Mouse (Mus musculus) Patski (cell line): ENCODE results near the gene Atp4b. TPM values are rescaled to one million over a fixed set of nuclear protein-coding genes. Genes with fewer than 3 reads are reported as not detected.

Experiments used
- ATAC-seq: fragments of 100-300 bp; one replicate; pipeline ENCODE4 v1.8.0; 2021
- CTCF ChIA-PET: fragments of 350-600 bp; sonication (Branson Sonifier 250); formaldehyde crosslinking; loops from one replicate; lab custom pipeline; 2022; ENCODE audit warnings: inconsistent platforms; lab: Charles Lee
- POLR2A ChIA-PET: fragments of 350-600 bp; sonication (Branson Sonifier 250); formaldehyde crosslinking; loops from one replicate; lab custom pipeline; 2022; ENCODE audit warnings: antibody characterized with exemption, inconsistent platforms; lab: Charles Lee
- DNase-seq: peaks from one replicate; pipeline ENCODE4 v3.0.0-alpha.2; 2011; ENCODE audit warnings: low read depth, low spot score
- H3K27me3 ChIP-seq: fragments of 371-371 bp; one replicate; pipeline ENCODE4 v1.5.1; 2021
- CTCF ChIP-seq: fragments of 100-300 bp; IDR thresholded peaks from one replicate; pipeline ENCODE4 v1.5.1; 2021
- in situ Hi-C: fragments of 300-500 bp; cut with MboI; formaldehyde crosslinking; loops from 3 replicates; pipeline ENCODE4 v1.11.1; 2018; ENCODE audit warnings: low pct_unique_long_range_greater_than_20kb, mixed read lengths
- polyA plus RNA-seq: library from polyadenylated mRNA; unstranded; gene quantifications from one replicate; pipeline ENCODE4 v1.2.3, GENCODE M21; 2021

Atp4b gene
- polyA plus RNA-seq, 1 experiment from 2014 or later: not detected

- no peak for TF ChIP-seq CTCF
- ChIA-PET POLR2A (no interaction called here), CTCF (no interaction called here)
- no peak for DNase-seq
- in situ Hi-C loops: loop anchor here (10.0 kb wide), 1 partner anchor 339 kb away; the partner anchor contains the start of gene Cdc16
- peaks cover 27% of the 10 kb centered on the region for H3K27me3 ChIP-seq
- no peak for ATAC-seq
Measured at GRCm38 (mm10) chr8:13415879-13416278, 19.3 kb upstream of the Atp4b start.

- ATAC-seq: no peak
- in situ Hi-C loops: loop anchor here (10.0 kb wide), 1 partner anchor 341 kb away; the partner anchor contains the start of gene Cdc16
- DNase-seq: no peak
- H3K27me3 ChIP-seq: peaks cover 27% of the 10 kb centered on the region
- no peak for TF ChIP-seq CTCF
- ChIA-PET POLR2A (no interaction called here), CTCF (interaction anchor here (0.9 to 2.3 kb wide), 14 partner anchors 9 to 372 kb away, joined by 3 to 13 read pairs (median 4); partner anchors contain the start of genes Grk1 and Upf3a)
Measured at GRCm38 (mm10) chr8:13413823-13414390, 17.3 kb upstream of the Atp4b start.

GRCm38 (mm10) chr8:13412891-13413558, 16.4 kb upstream of the Atp4b start:
- ChIA-PET CTCF (interaction anchor here (1.0 to 2.3 kb wide), 17 partner anchors 8 to 373 kb away, joined by 3 to 13 read pairs (median 4); partner anchors contain the start of genes Grk1 and Upf3a), POLR2A (no interaction called here)
- peaks cover 22% of the 10 kb centered on the region for H3K27me3 ChIP-seq
- in situ Hi-C loops: loop anchor here (10.0 kb wide), 1 partner anchor 342 kb away; the partner anchor contains the start of gene Cdc16
- TF ChIP-seq CTCF: peak; percentile 90
- ATAC-seq: peak; percentile 22
- DNase-seq: no peak

GRCm38 (mm10) chr8:13411597-13411996, 15.0 kb upstream of the Atp4b start:
- POLR2A ChIA-PET: no interaction called here
- peaks cover 24% of the 10 kb centered on the region for H3K27me3 ChIP-seq
- CTCF ChIA-PET: interaction anchor here (0.6 to 2.2 kb wide), 17 partner anchors 11 to 343 kb away, joined by 3 to 9 read pairs (median 4); no protein-coding TSS in a partner anchor
- peak; percentile 91 for TF ChIP-seq CTCF
- in situ Hi-C loops: loop anchor here (10.0 kb wide), 1 partner anchor 343 kb away; the partner anchor contains the start of gene Cdc16
- no peak for ATAC-seq
- peak; percentile 12 for DNase-seq

GRCm38 (mm10) chr8:13406011-13406410, 9.4 kb upstream of the Atp4b start:
- ATAC-seq (no peak), DNase-seq (no peak)
- TF ChIP-seq CTCF: no peak
- ChIA-PET POLR2A (no interaction called here), CTCF (interaction anchor here (1.6 kb wide), 1 partner anchor 8 kb away, joined by 6 read pairs; no protein-coding TSS in a partner anchor)
- in situ Hi-C loops: no loop called here
- H3K27me3 ChIP-seq: peaks cover 34% of the 10 kb centered on the region

GRCm38 (mm10) chr8:13404666-13405131, 8.1 kb upstream of the Atp4b start, which contains the start of gene Grk1:
TSS of gene Grk1 (plus strand) at chr8:13405081.
- peaks cover 33% of the 10 kb centered on the region for H3K27me3 ChIP-seq
- no peak for TF ChIP-seq CTCF
- CTCF ChIA-PET: interaction anchor here (1.6 kb wide), 1 partner anchor 10 kb away, joined by 6 read pairs; no protein-coding TSS in a partner anchor
- in situ Hi-C loops: no loop called here
- ATAC-seq (no peak), DNase-seq (no peak)
- POLR2A ChIA-PET: no interaction called here

- POLR2A ChIA-PET: no interaction called here
- H3K27me3 ChIP-seq: peaks cover 36% of the 10 kb centered on the region
- no peak for TF ChIP-seq CTCF
- DNase-seq (no peak), ATAC-seq (no peak)
- CTCF ChIA-PET: no interaction called here
- in situ Hi-C loops: no loop called here
Measured at GRCm38 (mm10) chr8:13403517-13403916, 6.9 kb upstream of the Atp4b start.

DNA sequence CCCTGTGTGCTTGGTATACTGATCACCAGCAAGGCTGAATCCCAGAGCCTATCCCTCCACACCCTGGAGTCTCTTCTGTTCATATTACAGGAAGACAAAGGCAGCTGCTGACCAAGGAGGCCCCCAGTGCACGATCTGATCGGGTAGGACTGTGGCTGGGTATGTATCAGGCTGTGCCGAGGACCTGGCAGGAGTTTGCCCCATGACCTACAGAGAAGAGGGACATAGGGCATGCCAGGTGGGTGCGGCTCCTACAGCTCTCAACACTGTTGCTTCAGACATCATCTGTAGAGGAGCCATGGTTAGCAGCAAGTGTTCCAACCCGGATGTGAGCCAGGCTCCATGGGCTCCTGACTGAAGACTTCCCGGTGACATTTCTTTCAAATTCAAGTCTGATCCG, 2.8 kb downstream of the Atp4b start:
- POLR2A ChIA-PET: interaction anchor here (0.6 kb wide), 1 partner anchor 9 kb away, joined by 3 read pairs; no protein-coding TSS in a partner anchor
- TF ChIP-seq CTCF: no peak
- in situ Hi-C loops: no loop called here
- peaks cover under 1% of the 10 kb centered on the region for H3K27me3 ChIP-seq
- DNase-seq: no peak
- ATAC-seq: no peak
- CTCF ChIA-PET: interaction anchor here (1.5 kb wide), 1 partner anchor 20 kb away, joined by 4 read pairs; no protein-coding TSS in a partner anchor

DNA sequence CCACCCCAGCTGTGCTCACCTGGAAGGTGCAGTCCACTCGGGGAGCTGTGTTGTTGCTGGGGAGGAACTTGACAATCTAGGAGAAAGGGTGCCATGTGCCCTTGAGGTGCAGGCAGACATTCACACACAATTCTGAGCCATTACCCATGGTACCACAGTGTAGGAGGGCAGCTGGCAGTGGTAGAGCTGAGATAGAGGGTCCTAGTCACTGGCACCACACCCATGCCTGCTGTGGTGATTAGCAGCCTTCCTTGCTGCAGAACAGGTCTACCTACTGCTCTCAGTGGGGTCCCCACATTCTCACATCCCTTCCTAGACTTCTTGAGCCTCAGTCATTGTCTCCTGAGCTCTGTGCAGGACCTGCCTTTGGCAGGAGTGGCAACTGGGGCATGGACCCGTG, 7.9 kb downstream of the Atp4b start:
- in situ Hi-C loops: no loop called here
- no peak for TF ChIP-seq CTCF
- ATAC-seq (no peak), DNase-seq (no peak)
- POLR2A ChIA-PET: no interaction called here
- CTCF ChIA-PET: no interaction called here
- H3K27me3 ChIP-seq: peaks cover 5% of the 10 kb centered on the region

DNA sequence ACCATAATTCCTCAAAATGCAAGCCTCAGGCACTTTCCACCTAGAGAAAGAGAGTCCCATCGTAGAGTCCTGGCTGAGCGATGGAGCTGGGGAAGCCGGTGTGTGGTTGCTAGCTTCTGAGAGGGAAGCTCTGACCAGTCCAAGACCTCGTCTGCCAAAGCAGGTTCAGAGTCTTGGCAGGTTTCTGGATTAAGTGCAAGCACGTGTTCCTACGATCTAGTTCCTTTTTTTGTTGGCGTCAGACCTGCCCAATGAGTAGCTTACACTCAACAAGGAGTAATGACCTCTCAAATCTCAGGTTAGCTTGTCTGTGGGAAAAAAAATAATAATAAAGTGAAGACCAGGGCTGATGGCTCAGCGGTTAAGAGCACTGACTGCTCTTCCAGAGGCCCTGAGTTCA, 8.9 kb downstream of the Atp4b start:
- DNase-seq (no peak), ATAC-seq (no peak)
- TF ChIP-seq CTCF: no peak
- H3K27me3 ChIP-seq: peaks cover 5% of the 10 kb centered on the region
- POLR2A ChIA-PET: no interaction called here
- in situ Hi-C loops: no loop called here
- CTCF ChIA-PET: no interaction called here

DNA sequence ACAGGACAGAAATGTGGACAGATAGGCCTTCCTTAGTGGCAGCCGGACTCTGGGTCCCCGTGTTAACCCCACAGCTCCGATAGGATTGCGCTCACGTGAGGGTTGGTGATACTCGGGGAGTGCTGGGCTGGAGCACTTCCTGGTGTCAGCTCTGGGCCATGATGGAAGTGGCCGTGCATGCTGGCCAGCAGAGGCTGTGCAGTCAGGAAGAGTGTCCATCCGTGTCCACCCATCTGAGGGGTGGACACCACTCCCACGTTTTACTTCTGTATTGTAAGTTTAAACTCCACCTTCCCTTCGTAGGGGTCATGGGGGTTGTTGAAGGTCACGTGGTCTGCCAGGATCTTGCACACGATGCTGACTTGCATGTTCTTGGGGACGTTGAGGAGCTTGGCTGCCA, 10.3 kb downstream of the Atp4b start:
- POLR2A ChIA-PET: no interaction called here
- no peak for DNase-seq
- ATAC-seq: no peak
- peaks cover 5% of the 10 kb centered on the region for H3K27me3 ChIP-seq
- in situ Hi-C loops: no loop called here
- CTCF ChIA-PET: no interaction called here
- no peak for TF ChIP-seq CTCF
